Mouse (Mus musculus) left cerebral cortex, postnatal 10 days (tissue): ENCODE measurements around the gene Crot. TPM values are rescaled to one million over a fixed set of nuclear protein-coding genes. Genes with fewer than 3 reads are reported as not detected.
"Not testable (repeated sequence)": the region's sequence is repeated elsewhere in the genome, so short reads cannot be mapped to it uniquely, and the experiment has no call there.

Experiments
- DNase-seq, 2 experiments: peaks; one replicate each; pipeline ENCODE4 v3.0.0; 2021 to 2022; ENCODE audit warnings: low spot score in 2 of 2, mixed read lengths in 1 of 2; ENCODE audit errors: extremely low spot score in 1 of 2
- intact Hi-C: fragments of 180-260 bp; cut with DNase I; formaldehyde crosslinking; loops from one replicate; pipeline ENCODE4 v1.15.1; 2025
- total RNA-seq, 2 experiments: library from RNA; stranded (reverse); gene quantifications; 2 replicates each; pipeline ENCODE4 v1.2.3; 2021

The Crot gene
- total RNA-seq, 2 experiments from 2014 or later, result 17.5 to 21.3 TPM

DNA sequence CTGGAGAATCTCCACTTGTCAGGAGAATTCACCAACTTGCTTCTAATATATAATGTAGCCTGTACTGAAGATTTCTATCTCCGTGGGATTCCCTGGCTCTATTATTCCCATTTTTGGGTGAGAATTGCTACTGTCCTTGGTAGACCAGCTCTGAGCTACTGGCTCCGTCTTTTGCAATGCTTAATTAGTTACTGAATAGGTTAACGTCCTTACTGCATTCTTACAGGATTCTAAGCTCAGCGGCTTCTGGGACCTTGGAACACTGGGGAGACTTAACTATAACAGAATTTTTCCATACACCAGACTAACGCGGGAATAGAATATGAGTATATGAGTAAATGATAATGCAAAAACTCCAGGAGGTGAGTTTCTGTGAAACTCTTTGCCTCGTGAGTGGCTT, 2.9 kb upstream of the Crot start:
- DNase-seq, intact Hi-C loops: not testable (repeated sequence)

DNA sequence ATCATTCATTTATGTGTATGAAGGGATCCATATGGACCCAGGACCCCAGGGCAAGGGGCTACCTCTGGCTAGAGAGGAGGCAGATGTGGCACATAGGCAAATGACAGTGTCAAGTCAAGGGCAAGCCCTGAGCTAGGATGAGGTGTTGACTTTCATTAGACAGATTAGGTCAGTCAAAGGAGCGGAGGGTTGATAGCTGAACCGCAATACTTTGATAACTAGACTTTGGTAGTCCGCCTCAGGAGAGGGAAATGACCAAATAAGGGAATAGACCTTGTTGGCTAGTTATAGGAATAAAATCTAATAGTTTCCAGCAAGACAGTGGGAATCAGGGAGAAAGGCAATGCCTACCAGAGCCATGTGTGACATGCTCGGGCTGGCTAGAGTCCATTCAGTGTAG, 2.0 kb upstream of the Crot start:
- no peak for DNase-seq
- intact Hi-C loops, result no loop called here

DNA sequence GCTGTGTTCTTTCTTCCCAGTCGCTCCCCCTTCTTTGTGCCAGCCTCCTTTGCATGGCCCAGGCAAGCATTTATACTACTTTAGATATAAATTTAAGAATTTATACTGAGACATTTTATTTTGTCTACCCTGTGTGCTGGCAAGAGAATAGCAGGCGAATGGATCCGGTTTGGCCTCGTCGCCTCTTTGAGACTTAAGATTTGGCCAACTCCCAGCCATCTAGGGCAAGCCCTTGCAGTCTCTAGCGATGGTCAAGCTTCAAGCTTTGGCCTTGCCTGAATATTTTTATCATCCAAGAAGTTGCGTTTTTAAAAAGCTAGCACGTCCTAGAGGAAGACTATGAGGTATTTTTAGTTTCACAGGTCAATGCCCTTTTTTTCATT, 380 bp upstream of the Crot start:
- DNase-seq, result no peak
- intact Hi-C loops, result no loop called here

DNA sequence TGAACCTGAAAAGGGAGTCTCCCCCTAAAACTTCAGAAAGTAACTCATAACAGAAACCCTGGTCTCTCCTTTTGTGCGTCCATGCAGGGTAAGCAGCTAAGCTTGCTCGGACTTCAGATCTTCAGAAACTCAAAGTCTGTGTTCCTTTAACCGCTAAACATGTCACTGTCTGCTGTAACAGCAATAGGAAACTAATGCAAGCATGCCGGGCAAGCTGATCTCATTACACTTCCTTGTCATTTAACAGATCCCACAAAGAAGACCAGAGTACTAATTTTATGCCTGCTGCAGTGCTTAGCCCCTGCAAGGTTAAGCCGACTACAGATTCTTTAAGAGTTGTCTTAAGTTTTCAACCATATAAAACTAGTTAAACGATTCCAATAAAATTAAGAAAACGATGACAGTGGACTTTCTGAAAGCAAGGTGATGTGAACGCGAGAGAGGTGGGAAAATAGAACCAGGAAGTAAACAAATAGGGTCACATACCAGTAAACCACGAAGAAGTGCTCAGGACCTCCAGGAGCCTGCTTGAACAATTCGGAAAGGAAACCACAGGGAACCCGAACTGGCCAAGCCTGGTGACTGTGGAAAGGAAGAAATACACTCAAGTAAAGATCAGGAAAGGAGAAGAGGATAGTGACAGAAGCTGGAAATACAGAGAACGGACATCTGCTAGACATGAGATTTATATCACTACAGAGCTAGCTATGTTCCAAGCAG, 998 bp downstream of the Crot start:
- no peak for DNase-seq
- intact Hi-C loops, result no loop called here

DNA sequence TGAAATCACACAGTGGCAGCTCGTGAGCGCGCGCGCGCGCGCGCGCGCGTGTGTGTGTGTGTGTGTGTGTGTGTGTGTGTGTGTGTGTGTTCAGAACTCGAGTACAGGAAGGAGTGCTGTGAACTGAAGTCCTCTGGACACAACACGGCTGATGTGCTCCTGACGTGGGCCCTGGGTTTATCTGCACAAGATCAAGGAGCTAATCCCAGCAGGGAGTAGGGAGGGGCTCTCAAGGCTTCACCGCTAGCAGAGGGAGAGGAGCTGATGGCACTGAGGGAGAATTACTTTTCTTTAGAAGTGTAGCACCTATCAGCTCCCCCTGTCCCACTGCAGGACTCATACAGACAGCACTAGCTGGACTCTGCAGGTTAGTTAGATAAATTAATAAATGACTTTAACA, 5.5 kb downstream of the Crot start:
- DNase-seq, result no peak
- intact Hi-C loops, result no loop called here

DNA sequence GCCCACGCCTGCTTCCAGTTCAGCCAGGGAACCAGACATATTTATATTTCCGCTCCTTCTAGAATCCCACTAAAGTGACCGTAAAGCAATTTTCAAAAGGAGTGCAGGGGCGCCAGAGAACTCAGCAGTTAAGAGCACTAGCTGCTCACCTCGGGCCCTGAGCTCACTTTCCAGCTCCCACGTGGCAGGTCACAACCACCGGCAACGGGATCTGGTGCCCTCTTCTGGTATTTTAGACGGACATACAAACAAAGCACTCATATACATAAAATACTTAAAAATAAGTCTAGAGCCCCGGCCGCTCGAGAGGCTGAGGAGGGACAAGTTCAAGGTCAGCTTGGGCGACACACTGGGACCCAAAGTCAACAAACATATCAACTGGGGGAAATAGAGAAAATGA, 6.6 kb downstream of the Crot start:
- DNase-seq, result no peak
- intact Hi-C loops, result no loop called here

DNA sequence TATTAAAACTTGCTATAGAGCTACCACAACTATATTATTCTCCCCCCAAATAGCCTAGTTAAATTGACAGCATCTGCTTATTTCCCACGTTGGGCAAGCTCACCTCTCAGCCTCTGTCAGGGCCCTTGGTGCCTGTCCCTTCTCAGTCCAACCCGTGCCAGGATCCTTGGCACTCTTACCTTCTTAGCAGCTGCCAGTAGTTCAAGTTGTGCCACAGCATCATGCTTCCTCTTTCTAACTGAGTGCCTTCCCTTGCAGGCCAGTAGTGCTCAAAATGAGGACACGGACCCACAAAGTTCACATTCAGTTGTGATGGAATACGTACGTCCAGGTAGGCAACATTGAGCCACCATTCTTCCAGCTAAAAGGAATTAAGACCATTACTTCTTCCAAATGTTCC, 9.2 kb downstream of the Crot start:
- intact Hi-C loops, result no loop called here
- DNase-seq, result no peak

DNA sequence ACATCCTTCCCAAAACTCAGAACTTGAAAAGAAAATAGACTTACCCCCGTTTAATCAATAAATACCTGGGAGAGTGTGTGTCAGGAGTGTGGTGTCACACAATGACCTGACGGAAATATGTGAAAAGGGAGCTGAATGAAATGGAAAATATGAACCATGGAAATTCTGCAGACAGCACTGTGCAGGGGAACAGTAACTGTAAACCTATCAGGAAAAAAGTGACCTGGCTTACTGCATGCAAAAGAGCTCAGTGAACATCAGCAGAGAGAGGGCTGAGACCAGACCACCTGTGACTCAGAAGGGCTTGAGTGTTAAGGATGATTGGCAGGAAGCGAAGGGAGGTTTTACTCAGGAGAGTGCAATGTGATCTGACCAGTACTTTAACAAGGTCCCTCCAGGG, 11.7 kb downstream of the Crot start:
- intact Hi-C loops, result no loop called here
- no peak for DNase-seq

DNA sequence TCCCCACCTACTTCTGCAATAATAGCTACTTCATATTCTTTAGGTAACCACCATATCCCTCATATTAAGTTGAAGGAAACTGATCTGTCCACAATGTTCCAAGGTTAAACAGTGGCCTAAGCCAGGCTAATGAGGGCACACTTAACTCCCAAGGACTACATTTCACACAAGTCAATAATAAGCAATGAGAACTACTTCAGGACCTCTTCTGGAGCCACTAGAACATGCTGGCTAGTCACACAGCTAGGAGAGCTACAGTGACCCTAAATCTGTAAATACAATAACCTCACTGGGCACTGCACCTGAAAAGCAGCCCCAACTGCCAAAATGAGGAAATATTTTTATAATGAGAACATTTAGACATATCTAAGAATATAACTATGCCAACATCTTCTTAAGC, 22.4 kb downstream of the Crot start:
- intact Hi-C loops, result no loop called here
- no peak for DNase-seq

DNA sequence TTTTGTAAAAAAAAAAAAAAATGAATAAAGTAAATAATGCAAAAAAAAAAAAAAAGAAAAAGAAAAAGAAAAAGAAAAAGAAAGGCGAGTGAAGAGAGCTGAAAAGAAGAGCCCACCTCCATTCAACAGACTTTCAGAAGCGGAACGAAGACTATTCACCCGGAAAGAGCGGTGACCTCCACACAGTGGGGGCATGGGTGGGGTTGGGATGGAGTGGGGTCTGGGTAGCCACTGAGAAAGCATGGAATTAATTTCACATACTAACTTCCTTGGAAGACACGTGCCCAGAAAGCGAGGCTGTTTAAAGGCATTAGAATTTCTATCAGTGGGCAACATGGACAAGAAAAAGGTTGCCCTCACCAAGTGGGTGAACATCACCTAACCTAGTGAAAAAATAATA, 24.8 kb downstream of the Crot start:
- no peak for DNase-seq
- intact Hi-C loops, result no loop called here

DNA sequence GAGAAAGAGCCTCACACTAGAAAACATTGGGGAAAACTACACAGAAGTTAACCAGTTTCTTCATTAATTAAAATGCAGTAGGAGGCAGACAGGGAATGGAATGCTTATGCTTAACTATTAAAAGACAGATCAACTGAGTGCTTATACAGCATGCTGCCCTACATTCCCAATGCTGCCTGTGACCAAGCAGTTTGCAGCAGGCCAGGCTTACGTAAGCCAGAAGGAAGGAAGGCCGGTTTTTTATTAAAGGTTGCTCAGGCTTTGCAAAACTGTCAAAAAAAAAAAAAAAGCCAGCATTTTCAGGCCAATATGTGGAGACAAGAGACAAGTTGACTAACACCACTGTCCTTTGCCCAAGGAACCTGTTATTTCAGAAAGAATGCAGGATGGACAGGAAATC, 26.4 kb downstream of the Crot start:
- intact Hi-C loops, result no loop called here

DNA sequence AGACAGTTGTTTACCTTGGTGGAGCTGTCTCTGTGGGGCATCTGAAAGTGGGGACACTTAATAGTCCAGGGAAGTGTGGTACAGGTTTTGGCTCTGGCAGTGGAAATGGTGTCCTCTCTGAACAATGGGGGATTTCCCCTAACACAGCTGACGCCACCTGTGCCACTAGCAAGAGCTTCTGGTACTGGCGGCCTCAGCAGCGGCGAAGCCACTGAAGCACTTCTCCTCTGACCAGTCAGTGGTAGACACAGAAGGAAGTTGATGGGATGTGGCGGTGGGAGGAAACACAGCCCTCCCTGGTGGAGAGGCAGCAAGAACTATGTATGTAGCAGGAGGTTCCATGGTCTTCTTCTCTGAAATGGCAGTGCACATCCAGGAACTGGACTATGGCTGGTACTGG, 32.6 kb downstream of the Crot start:
- intact Hi-C loops, result no loop called here
- no peak for DNase-seq

More for the DNA sequence above, 26.4 kb downstream of the Crot start:
- DNase-seq, result no peak

DNA sequence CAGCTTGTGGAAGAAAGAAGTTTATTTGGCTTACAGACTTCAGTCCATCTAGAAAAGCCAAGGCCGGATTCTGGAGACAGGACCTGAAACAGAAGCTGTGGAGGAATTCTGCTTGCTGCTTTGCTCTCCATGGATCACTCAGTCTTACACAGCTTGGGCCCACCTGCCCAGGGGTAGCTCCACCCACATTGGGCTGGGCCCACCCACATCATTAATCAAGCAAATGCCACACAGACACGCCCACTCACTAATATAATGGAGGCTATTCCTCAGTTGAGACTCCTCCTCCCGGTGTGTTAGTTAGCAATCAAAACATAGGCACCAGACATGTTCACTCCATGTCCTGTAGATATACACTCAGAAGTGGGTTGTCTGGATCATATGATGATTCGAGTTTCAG, 36.6 kb downstream of the Crot start:
- DNase-seq, result no peak
- intact Hi-C loops, result no loop called here

DNA sequence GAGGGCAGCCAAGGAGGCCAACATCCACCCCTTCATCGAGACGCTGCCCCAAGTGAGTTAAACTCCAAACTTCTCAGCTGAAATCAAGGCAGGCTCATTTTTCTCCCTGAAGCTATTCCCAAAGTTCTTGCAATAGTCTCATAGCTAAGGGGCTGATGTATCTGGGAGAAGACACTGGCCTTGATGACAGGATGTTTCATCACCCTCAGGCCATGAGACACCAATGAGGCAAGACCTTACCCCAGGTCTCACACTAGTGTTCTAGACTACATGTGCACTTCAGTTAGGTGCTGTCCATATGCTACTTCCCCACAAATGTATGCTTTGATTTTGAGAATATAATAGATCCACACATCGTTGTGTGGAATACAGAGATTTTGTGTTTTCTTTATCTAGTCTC, 41.6 kb downstream of the Crot start:
- DNase-seq, result no peak
- intact Hi-C loops, result no loop called here

DNA sequence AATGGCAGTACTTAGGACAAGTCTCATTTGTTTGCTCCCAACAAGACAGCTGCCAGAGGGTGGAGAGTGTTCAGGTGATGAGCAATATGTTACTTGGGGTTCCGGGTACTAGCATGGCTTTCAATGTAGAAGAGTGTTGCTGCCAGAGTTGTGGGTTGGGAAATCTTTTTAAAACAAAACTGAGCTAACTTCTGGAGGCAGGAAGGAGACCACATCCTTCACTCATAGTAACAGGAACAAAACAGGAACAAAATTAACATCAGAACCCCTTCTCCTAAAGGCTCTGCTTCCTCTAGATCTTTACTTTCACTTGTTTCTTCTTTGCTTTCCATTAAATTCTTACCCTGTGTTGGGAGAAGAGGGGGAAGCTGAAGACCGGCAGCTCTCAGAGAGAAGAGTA, 43.5 kb downstream of the Crot start:
- intact Hi-C loops, result no loop called here
- DNase-seq, result no peak

DNA sequence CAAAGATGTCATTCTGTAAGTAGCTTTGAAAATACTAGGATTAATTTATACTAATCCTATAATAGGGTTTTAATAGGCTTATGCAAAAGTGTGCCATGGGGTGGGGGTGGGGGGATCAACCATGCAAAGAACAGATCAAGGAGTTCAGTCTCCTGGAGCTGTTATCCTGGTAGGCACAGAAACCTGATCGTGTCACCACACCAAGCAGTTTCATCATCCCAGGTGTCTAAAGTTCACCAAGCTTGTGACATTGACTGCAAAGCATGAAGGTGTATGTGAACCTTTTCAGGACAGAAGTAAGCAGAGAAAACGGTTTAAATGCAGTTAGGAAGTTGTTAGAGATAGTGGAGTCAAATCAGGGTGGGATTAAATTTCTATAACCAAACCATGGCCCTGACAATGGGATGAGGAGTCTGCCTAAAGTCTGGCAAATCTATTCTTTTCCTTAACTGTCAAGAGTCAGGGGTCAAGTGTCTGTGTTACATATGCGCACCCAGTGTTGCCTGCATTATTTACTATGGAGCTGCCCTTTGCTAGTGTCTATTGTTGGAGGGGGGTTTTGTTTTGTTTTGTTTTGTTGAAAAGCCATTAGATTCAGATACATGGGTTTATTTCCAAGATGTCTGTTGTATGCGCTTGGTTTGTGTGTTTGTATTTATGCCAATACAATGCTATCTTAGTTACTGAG, 49.6 kb downstream of the Crot start:
- intact Hi-C loops, result loop anchor here (10.0 kb wide), 1 partner anchor 107 kb away; no protein-coding TSS in a partner anchor
- no peak for DNase-seq

DNA sequence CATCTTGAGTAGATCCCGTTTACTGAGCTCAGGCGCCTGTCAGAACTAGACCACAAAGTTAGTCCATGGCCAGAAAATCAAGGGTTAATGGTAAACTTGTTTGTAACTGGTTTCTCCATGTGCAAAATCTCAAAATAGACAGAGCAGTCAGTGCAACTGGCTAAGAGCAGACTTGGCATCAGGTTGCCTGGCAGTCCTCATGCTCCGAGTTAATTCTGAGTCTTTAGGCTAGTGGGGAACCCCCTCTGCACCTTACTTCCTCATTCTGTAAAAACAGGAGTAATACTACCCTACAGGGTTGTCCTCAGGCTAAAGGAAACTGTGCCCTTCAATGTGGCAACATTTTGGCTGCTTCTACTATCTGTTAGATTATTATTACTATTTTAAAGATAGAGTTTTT, 53.3 kb downstream of the Crot start:
- no peak for DNase-seq
- intact Hi-C loops, result loop anchor here (10.0 kb wide), 1 partner anchor 111 kb away; no protein-coding TSS in a partner anchor

DNA sequence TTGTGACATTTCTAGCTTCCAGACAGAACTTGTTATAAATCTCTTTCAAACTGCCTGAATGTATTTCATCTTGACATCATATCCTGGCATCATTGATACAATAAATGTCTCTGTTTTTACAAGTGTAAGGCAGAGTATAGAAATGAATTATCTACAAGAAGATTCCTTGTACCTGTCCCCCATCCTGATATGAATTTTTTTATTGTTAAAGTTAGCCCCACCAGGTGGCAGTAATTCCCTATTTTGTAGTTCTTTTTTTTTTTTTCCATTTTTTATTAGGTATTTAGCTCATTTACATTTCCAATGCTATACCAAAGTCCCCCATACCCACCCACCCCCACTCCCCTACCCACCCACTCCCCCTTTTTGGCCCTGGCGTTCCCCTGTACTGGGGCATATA, 55.9 kb downstream of the Crot start:
- DNase-seq, result not testable (repeated sequence)
- intact Hi-C loops, result loop anchor here (10.0 kb wide), 1 partner anchor 114 kb away; no protein-coding TSS in a partner anchor

DNA sequence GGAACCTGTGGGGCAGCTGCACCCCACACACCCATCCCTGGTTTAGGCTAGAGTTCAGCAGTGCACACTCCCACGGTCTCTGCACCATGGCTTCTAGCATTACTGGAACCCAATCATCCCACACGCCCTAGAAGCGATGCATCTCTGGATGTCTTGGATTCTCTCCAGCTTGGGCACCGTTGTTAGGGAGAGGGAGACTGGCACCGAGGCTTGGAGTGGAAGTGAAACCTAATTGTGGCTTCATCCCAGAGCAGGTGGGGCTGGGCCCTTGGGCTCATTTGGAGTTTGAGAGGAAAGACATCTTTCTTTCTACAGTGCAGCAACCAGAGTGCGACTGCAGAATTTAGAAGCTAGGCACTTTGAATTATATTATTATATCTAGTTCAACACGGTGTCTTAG, 59.2 kb downstream of the Crot start:
- intact Hi-C loops, result no loop called here
- no peak for DNase-seq

DNA sequence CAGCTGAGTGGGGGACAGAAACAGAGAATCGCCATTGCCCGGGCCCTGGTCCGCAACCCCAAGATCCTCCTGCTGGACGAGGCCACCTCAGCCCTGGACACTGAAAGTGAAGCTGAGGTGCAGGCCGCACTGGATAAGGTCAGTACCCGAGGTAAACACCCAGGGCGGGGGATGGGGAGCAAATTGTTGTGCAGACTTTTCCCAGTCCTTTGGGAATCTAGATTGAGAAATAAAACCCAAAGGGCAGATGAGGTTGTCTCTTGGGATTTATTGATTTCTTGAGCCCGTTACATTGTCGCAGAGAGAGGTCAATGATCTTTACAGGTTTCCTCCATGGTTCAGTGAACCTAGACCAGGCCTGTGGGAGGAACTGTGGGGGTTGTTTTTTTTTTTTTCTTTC, 68.7 kb downstream of the Crot start:
- DNase-seq, result no peak
- intact Hi-C loops, result no loop called here

DNA sequence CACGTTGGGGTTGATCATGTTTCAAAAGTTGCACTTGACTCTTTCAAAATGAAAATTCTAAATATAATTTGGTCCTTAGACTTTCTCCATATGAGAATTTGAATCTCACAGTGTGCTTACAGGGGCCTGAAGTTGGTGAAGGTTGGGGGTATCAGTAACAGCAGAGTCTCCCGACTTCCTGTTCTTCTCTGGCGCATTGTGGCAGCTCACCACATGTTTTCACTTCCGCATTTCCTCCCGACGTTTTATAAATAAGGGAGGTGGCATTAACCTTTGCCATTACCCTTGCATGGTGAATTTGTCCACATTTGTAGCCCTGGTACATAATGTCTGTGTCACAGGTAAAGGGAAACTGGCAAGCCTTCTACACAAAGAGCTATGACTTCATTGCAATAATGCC, 80.1 kb downstream of the Crot start:
- DNase-seq, result no peak
- intact Hi-C loops, result no loop called here
